15 mouse cellular contexts compared by ENCODE assay signal in genomic region chr15:95970691-95971090, GRCm38 (mm10).
"Had no signal": no experiment of that assay in that cellular context is flagged by ENCODE, and none has a peak within 500 bp of the region (broad histone marks: within the 10 kb centered on the region; RNA-seq: fewer than 3 reads in every experiment).

No protein-coding gene starts in this region.

- H3K27ac ChIP-seq: midbrain, embryonic 10.5 days; neural tube, embryonic 13.5 days; neural tube, embryonic 15.5 days had no signal

- H3K27me3 ChIP-seq: neural tube, embryonic 13.5 days; neural tube, embryonic 15.5 days had no signal

- H3K9me3 ChIP-seq: midbrain, embryonic 10.5 days; neural tube, embryonic 13.5 days; neural tube, embryonic 15.5 days had no signal

- DNase-seq: lung, adult 18-20 months; lung, postnatal 10 days; lung, postnatal 4 days; midbrain, embryonic 14.5 days; retina, postnatal 1 day; right cerebral cortex, adult 18-20 months; right cerebral cortex, postnatal 25 days; right cerebral cortex, postnatal 4 days; spleen, adult 18-20 months; thymus, adult 18-20 months; thymus, postnatal 36 days had no signal

- H3K4me1 ChIP-seq: midbrain, embryonic 10.5 days; neural tube, embryonic 15.5 days had no signal

- H3K4me3 ChIP-seq: midbrain, embryonic 10.5 days; myocyte; neural tube, embryonic 13.5 days; neural tube, embryonic 15.5 days had no signal
